Mouse (Mus musculus): Measurements from ENCODE around the gene Gm5244. TPM values are rescaled to one million over a fixed set of nuclear protein-coding genes. Genes with fewer than 3 reads are reported as not detected.
A peak's percentile ranks its signal among the peaks of the same experiment; 100 is the strongest.

Gm5244 gene
- polyA plus RNA-seq, 1 experiment, result not detected

DNA sequence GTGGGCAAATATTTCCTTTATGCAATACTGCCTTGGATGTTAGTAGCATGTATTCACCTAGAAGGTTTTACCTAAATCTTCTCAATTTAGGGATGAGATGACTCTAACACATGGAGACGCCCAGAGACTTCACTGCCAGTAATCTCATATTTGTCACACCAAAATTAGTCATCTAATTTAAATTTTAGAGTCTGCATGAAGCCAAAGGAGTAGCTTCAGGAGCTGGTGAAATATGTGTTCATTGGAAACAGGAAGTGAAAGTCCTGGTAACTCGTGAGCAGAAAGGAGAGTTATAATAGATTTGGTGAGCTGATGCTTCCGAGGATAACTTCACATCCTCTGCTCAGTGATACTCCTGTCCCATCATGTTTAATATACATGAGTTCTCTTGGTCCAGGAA, 45.4 kb upstream of the Gm5244 start:
- Histone ChIP-seq H3K4me2 (ENCODE audit: low read depth) (no peak overlapping the region), H3K79me2 (ENCODE audit: control insufficient read depth, insufficient read depth) (no peaks in the 10 kb centered on the region), H3K4me3 (no peak overlapping the region), H3ac (ENCODE audit: control insufficient read depth, insufficient read length) (no peak overlapping the region), H3K36me3 (ENCODE audit: control insufficient read depth, insufficient read depth) (no peaks in the 10 kb centered on the region), H3K27me3 (ENCODE audit: control insufficient read depth, insufficient read depth, insufficient read length) (no peaks in the 10 kb centered on the region)
- TF ChIP-seq POLR2AphosphoS2 (IDR thresholded peaks at IDR 0.05; ENCODE audit: insufficient read length, low read depth) (no peak), MYOG (IDR thresholded peaks at IDR 0.05; ENCODE audit: control insufficient read depth in 1 of 3, insufficient read depth in 1 of 3, insufficient read length in 2 of 3, low read depth in 2 of 3) (no peak), TCF3 (IDR thresholded peaks at IDR 0.05; ENCODE audit: insufficient read length, low read depth) (no peak), MAX (IDR thresholded peaks at IDR 0.05; ENCODE audit: low read depth) (no peak), E2F4 (IDR thresholded peaks at IDR 0.05; ENCODE audit: insufficient read depth) (no peak), SRF (IDR thresholded peaks at IDR 0.05; ENCODE audit: control insufficient read depth, insufficient read length, low read depth) (no peak), MYOD1 (IDR thresholded peaks at IDR 0.05; ENCODE audit: control insufficient read depth in 1 of 3, insufficient read length in 2 of 3, low read depth in 2 of 3) (no peak), REST (IDR thresholded peaks at IDR 0.05; ENCODE audit: insufficient read depth, insufficient read length) (no peak), POLR2A (IDR thresholded peaks at IDR 0.05; ENCODE audit: insufficient read length, low read depth) (no peak), TCF12 (IDR thresholded peaks at IDR 0.05; ENCODE audit: insufficient read depth, poor library complexity, severe bottlenecking) (no peak), CEBPB (IDR thresholded peaks at IDR 0.05; ENCODE audit: insufficient read depth, poor library complexity, severe bottlenecking) (no peak), USF1 (IDR thresholded peaks at IDR 0.05; ENCODE audit: low read depth) (no peak)

DNA sequence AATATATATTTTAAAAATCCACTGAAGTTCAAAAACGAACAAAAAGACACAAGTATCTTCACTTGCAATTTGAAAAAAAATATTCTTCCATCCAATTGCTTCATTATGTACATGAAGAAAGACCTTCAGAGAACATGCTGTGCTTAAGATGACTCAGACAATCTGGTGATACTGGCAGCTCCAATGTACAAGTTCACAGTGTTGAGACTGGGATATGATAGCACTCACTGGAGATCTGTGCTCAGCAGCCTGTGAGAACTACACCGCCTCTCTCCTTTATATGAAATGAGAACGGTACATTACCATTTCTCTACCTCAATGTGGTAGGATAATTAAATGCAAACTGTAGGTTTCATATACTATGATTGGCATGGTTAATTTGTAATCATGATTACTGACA, 43.7 kb upstream of the Gm5244 start:
- Histone ChIP-seq H3K36me3 (ENCODE audit: control insufficient read depth, insufficient read depth) (no peaks in the 10 kb centered on the region), H3K79me2 (ENCODE audit: control insufficient read depth, insufficient read depth) (no peaks in the 10 kb centered on the region), H3K4me2 (ENCODE audit: low read depth) (no peak overlapping the region), H3ac (ENCODE audit: control insufficient read depth, insufficient read length) (no peak overlapping the region), H3K27me3 (ENCODE audit: control insufficient read depth, insufficient read depth, insufficient read length) (no peaks in the 10 kb centered on the region), H3K4me3 (no peak overlapping the region)
- TF ChIP-seq POLR2AphosphoS2 (IDR thresholded peaks at IDR 0.05; ENCODE audit: insufficient read length, low read depth) (no peak), TCF3 (IDR thresholded peaks at IDR 0.05; ENCODE audit: insufficient read length, low read depth) (no peak), E2F4 (IDR thresholded peaks at IDR 0.05; ENCODE audit: insufficient read depth) (no peak), POLR2A (IDR thresholded peaks at IDR 0.05; ENCODE audit: insufficient read length, low read depth) (no peak), MYOD1 (IDR thresholded peaks at IDR 0.05; ENCODE audit: control insufficient read depth in 1 of 3, insufficient read length in 2 of 3, low read depth in 2 of 3) (no peak), CEBPB (IDR thresholded peaks at IDR 0.05; ENCODE audit: insufficient read depth, poor library complexity, severe bottlenecking) (no peak), SRF (IDR thresholded peaks at IDR 0.05; ENCODE audit: control insufficient read depth, insufficient read length, low read depth) (no peak), USF1 (IDR thresholded peaks at IDR 0.05; ENCODE audit: low read depth) (no peak), REST (IDR thresholded peaks at IDR 0.05; ENCODE audit: insufficient read depth, insufficient read length) (no peak), MYOG (IDR thresholded peaks at IDR 0.05; ENCODE audit: control insufficient read depth in 1 of 3, insufficient read depth in 1 of 3, insufficient read length in 2 of 3, low read depth in 2 of 3) (no peak), MAX (IDR thresholded peaks at IDR 0.05; ENCODE audit: low read depth) (no peak), TCF12 (IDR thresholded peaks at IDR 0.05; ENCODE audit: insufficient read depth, poor library complexity, severe bottlenecking) (no peak)

DNA sequence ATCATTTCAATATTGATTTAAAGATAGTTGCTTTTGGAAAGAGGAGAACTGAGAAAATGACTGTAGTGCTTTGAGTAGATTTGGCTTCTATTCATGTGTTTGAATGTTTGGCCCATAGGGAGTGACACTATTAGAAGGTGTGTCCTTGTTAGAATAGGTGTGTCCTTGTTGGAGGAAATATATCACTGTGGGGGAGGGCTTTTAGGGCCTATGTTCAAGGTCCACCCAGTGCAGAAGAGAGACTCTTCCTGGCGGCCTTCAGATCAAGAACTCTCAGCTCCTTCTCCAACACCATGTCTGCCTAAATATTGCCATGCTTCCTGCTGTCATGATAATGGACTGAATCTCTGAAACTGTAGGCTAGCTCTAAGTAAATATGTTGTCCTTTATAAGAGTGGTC, 42.2 kb upstream of the Gm5244 start:
- H3ac ChIP-seq (ENCODE audit: control insufficient read depth, insufficient read length), result no peak overlapping the region
- H3K4me3 ChIP-seq, result no peak overlapping the region
- TF ChIP-seq POLR2AphosphoS2 (IDR thresholded peaks at IDR 0.05; ENCODE audit: insufficient read length, low read depth) (no peak), MYOG (IDR thresholded peaks at IDR 0.05; ENCODE audit: control insufficient read depth in 1 of 3, insufficient read depth in 1 of 3, insufficient read length in 2 of 3, low read depth in 2 of 3) (no peak), REST (IDR thresholded peaks at IDR 0.05; ENCODE audit: insufficient read depth, insufficient read length) (no peak), E2F4 (IDR thresholded peaks at IDR 0.05; ENCODE audit: insufficient read depth) (no peak), SRF (IDR thresholded peaks at IDR 0.05; ENCODE audit: control insufficient read depth, insufficient read length, low read depth) (no peak), MAX (IDR thresholded peaks at IDR 0.05; ENCODE audit: low read depth) (no peak), CEBPB (IDR thresholded peaks at IDR 0.05; ENCODE audit: insufficient read depth, poor library complexity, severe bottlenecking) (no peak), MYOD1 (IDR thresholded peaks at IDR 0.05; ENCODE audit: control insufficient read depth in 1 of 3, insufficient read length in 2 of 3, low read depth in 2 of 3) (no peak), TCF3 (IDR thresholded peaks at IDR 0.05; ENCODE audit: insufficient read length, low read depth) (no peak), TCF12 (IDR thresholded peaks at IDR 0.05; ENCODE audit: insufficient read depth, poor library complexity, severe bottlenecking) (no peak), POLR2A (IDR thresholded peaks at IDR 0.05; ENCODE audit: insufficient read length, low read depth) (no peak), USF1 (IDR thresholded peaks at IDR 0.05; ENCODE audit: low read depth) (no peak)
- H3K79me2 ChIP-seq (ENCODE audit: control insufficient read depth, insufficient read depth), result no peaks in the 10 kb centered on the region
- no peak overlapping the region for H3K4me2 ChIP-seq (ENCODE audit: low read depth)
- H3K36me3 ChIP-seq (ENCODE audit: control insufficient read depth, insufficient read depth), result no peaks in the 10 kb centered on the region
- H3K27me3 ChIP-seq (ENCODE audit: control insufficient read depth, insufficient read depth, insufficient read length), result no peaks in the 10 kb centered on the region

DNA sequence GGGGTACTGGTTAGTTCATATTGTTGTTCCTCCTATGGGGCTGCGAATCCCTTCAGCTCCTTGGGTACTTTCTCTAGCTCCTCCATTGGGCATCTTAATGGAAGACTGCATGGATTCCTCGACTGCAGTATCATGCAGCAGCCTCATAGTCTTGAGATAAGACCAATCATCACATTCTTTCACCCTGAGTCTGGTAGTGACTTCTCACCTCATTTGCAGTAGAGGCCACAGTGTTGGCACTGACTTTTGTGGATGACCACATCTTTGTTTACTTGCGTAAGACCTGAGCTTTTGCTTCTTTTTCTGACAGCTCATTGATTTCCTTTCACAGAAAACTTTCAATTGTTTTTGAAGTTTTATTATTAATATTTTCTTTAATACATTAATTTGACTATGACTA, 40.8 kb upstream of the Gm5244 start:
- TF ChIP-seq USF1 (IDR thresholded peaks at IDR 0.05; ENCODE audit: low read depth) (no peak), CEBPB (IDR thresholded peaks at IDR 0.05; ENCODE audit: insufficient read depth, poor library complexity, severe bottlenecking) (0 out of 2 replicates have a peak, but pooled peaks have one; percentile 10)
- Histone ChIP-seq H3K4me3 (no peak overlapping the region), H3K4me2 (ENCODE audit: low read depth) (no peak overlapping the region), H3ac (ENCODE audit: control insufficient read depth, insufficient read length) (no peak overlapping the region), H3K79me2 (ENCODE audit: control insufficient read depth, insufficient read depth) (no peaks in the 10 kb centered on the region), H3K27me3 (ENCODE audit: control insufficient read depth, insufficient read depth, insufficient read length) (no peaks in the 10 kb centered on the region), H3K36me3 (ENCODE audit: control insufficient read depth, insufficient read depth) (no peaks in the 10 kb centered on the region)

DNA sequence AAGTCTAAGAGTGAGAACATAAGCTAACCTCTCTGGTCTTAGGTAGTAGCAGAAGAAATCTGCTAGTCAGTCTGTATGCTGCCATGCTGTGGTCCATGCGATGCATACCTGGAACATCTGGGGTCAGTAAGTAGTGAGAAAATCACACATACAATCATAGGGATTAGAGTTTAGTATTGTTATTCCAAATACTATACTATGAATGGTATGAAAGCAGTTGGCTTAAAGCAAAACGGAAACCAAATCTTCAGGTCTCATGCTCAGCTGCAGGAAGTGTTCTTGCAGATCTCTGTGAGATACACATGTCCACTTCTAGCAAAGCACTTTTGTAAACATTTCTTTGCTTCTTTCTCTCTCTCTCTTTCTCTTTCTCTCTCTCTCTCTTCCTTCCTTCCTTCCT, 40.3 kb upstream of the Gm5244 start:
- Histone ChIP-seq H3K79me2 (ENCODE audit: control insufficient read depth, insufficient read depth) (no peaks in the 10 kb centered on the region), H3K36me3 (ENCODE audit: control insufficient read depth, insufficient read depth) (no peaks in the 10 kb centered on the region), H3K27me3 (ENCODE audit: control insufficient read depth, insufficient read depth, insufficient read length) (no peaks in the 10 kb centered on the region), H3K4me3 (no peak overlapping the region), H3ac (ENCODE audit: control insufficient read depth, insufficient read length) (no peak overlapping the region), H3K4me2 (ENCODE audit: low read depth) (no peak overlapping the region)
- no peak for TF ChIP-seq MYOG (IDR thresholded peaks at IDR 0.05; ENCODE audit: control insufficient read depth in 1 of 3, insufficient read depth in 1 of 3, insufficient read length in 2 of 3, low read depth in 2 of 3)
- no peak for TF ChIP-seq E2F4 (IDR thresholded peaks at IDR 0.05; ENCODE audit: insufficient read depth)
- TF ChIP-seq REST (IDR thresholded peaks at IDR 0.05; ENCODE audit: insufficient read depth, insufficient read length), result no peak
- TF ChIP-seq POLR2A (IDR thresholded peaks at IDR 0.05; ENCODE audit: insufficient read length, low read depth), result no peak
- no peak for TF ChIP-seq MAX (IDR thresholded peaks at IDR 0.05; ENCODE audit: low read depth)
- TF ChIP-seq TCF3 (IDR thresholded peaks at IDR 0.05; ENCODE audit: insufficient read length, low read depth), result no peak
- no peak for TF ChIP-seq POLR2AphosphoS2 (IDR thresholded peaks at IDR 0.05; ENCODE audit: insufficient read length, low read depth)
- no peak for TF ChIP-seq CEBPB (IDR thresholded peaks at IDR 0.05; ENCODE audit: insufficient read depth, poor library complexity, severe bottlenecking)
- TF ChIP-seq MYOD1 (IDR thresholded peaks at IDR 0.05; ENCODE audit: control insufficient read depth in 1 of 3, insufficient read length in 2 of 3, low read depth in 2 of 3), result no peak
- no peak for TF ChIP-seq SRF (IDR thresholded peaks at IDR 0.05; ENCODE audit: control insufficient read depth, insufficient read length, low read depth)
- no peak for TF ChIP-seq USF1 (IDR thresholded peaks at IDR 0.05; ENCODE audit: low read depth)
- no peak for TF ChIP-seq TCF12 (IDR thresholded peaks at IDR 0.05; ENCODE audit: insufficient read depth, poor library complexity, severe bottlenecking)
